Mouse (Mus musculus): ENCODE measurements around the gene Optc. TPM values are rescaled to one million over a fixed set of nuclear protein-coding genes. Genes with fewer than 3 reads are reported as not detected.

Gene Optc
- polyA plus RNA-seq, 1 experiment from 2014 or later = 0.32 TPM

GRCm38 (mm10) chr1:133897293-133897692, 10.5 kb downstream of the Optc start:
- ATAC-seq (ENCODE audit: extremely low read depth, insufficient number of reproducible peaks, low FRiP score, low TSS enrichment) = no peak
- 62% methylated on average over 6 of the region's 6 CpGs for WGBS
- no peaks in the 10 kb centered on the region for H3K9me3 ChIP-seq
- 0 out of 2 replicates have a peak, but pooled peaks cover 7% of the 10 kb centered on the region for H3K27me3 ChIP-seq (replicated peaks)
- H3K4me2 ChIP-seq = no peak overlapping the region
- H3K27ac ChIP-seq (replicated peaks) = no peak overlapping the region
- H3K4me3 ChIP-seq = no peak overlapping the region
- no peaks in the 10 kb centered on the region for H3K36me3 ChIP-seq
- no peak overlapping the region for H3K9ac ChIP-seq
- peaks cover 58% of the 10 kb centered on the region for H3K4me1 ChIP-seq

- no peaks in the 10 kb centered on the region for H3K9me3 ChIP-seq
- H3K36me3 ChIP-seq = no peaks in the 10 kb centered on the region
- no peak overlapping the region for H3K4me3 ChIP-seq
- H3K27ac ChIP-seq (replicated peaks) = peak overlapping the region; percentile 77
- WGBS = 5% methylated on average over 5 of the region's 5 CpGs
- H3K27me3 ChIP-seq (replicated peaks) = peaks cover under 1% of the 10 kb centered on the region; the same call in 1 of the 2 replicates
- H3K9ac ChIP-seq = peak overlapping the region; percentile 56; the same call in 1 of the 2 replicates
- H3K4me2 ChIP-seq = peak overlapping the region; percentile 19; the same call in 1 of the 2 replicates
- peak; percentile 45; the same call in 1 of the 2 replicates for ATAC-seq (ENCODE audit: extremely low read depth, insufficient number of reproducible peaks, low FRiP score, low TSS enrichment)
- peaks cover 80% of the 10 kb centered on the region for H3K4me1 ChIP-seq
Observed at GRCm38 (mm10) chr1:133891489-133891888, 16.3 kb downstream of the Optc start.

GRCm38 (mm10) chr1:133889949-133890598, 17.7 kb downstream of the Optc start:
- Histone ChIP-seq H3K27me3 (replicated peaks) (peaks cover 3% of the 10 kb centered on the region; the same call in 1 of the 2 replicates), H3K4me1 (peaks cover 66% of the 10 kb centered on the region), H3K36me3 (no peaks in the 10 kb centered on the region), H3K4me2 (peak overlapping the region; percentile 61), H3K9me3 (no peaks in the 10 kb centered on the region), H3K4me3 (peak overlapping the region; percentile 29), H3K27ac (replicated peaks) (peak overlapping the region; percentile 48), H3K9ac (peak overlapping the region; percentile 63)
- 21% methylated on average over 20 of the region's 20 CpGs for WGBS
- no peak for ATAC-seq (ENCODE audit: extremely low read depth, insufficient number of reproducible peaks, low FRiP score, low TSS enrichment)

- H3K36me3 ChIP-seq = no peaks in the 10 kb centered on the region
- H3K9me3 ChIP-seq = no peaks in the 10 kb centered on the region
- no peak for ATAC-seq (ENCODE audit: extremely low read depth, insufficient number of reproducible peaks, low FRiP score, low TSS enrichment)
- WGBS = 79% methylated on average over 5 of the region's 5 CpGs
- no peak overlapping the region for H3K27ac ChIP-seq (replicated peaks)
- H3K4me2 ChIP-seq = no peak overlapping the region
- H3K4me1 ChIP-seq = peaks cover 61% of the 10 kb centered on the region
- H3K4me3 ChIP-seq = no peak overlapping the region
- H3K27me3 ChIP-seq (replicated peaks) = peaks cover 3% of the 10 kb centered on the region; the same call in 1 of the 2 replicates
- peak overlapping the region; percentile 54; the same call in 1 of the 2 replicates for H3K9ac ChIP-seq
Observed at GRCm38 (mm10) chr1:133887538-133888250, 20.1 kb downstream of the Optc start.

- no peak for ATAC-seq (ENCODE audit: extremely low read depth, insufficient number of reproducible peaks, low FRiP score, low TSS enrichment)
- 14% methylated on average over 8 of the region's 8 CpGs for whole genome bisulfite sequencing
- peaks cover 3% of the 10 kb centered on the region; the same call in 1 of the 2 replicates for H3K27me3 ChIP-seq (replicated peaks)
- H3K4me1 ChIP-seq = peaks cover 61% of the 10 kb centered on the region
- no peaks in the 10 kb centered on the region for H3K9me3 ChIP-seq
- peak overlapping the region; percentile 54; the same call in 1 of the 2 replicates for H3K9ac ChIP-seq
- H3K27ac ChIP-seq (replicated peaks) = no peak overlapping the region
- no peaks in the 10 kb centered on the region for H3K36me3 ChIP-seq
- no peak overlapping the region for H3K4me3 ChIP-seq
- no peak overlapping the region for H3K4me2 ChIP-seq
Observed at GRCm38 (mm10) chr1:133887044-133887443, 20.8 kb downstream of the Optc start.

- Histone ChIP-seq H3K4me1 (peaks cover 61% of the 10 kb centered on the region), H3K27me3 (replicated peaks) (peaks cover 3% of the 10 kb centered on the region; the same call in 1 of the 2 replicates), H3K36me3 (no peaks in the 10 kb centered on the region), H3K27ac (replicated peaks) (no peak overlapping the region), H3K4me3 (no peak overlapping the region), H3K9ac (no peak overlapping the region), H3K9me3 (no peaks in the 10 kb centered on the region), H3K4me2 (no peak overlapping the region)
- WGBS = 51% methylated on average over 6 of the region's 6 CpGs
- ATAC-seq (ENCODE audit: extremely low read depth, insufficient number of reproducible peaks, low FRiP score, low TSS enrichment) = no peak
Observed at GRCm38 (mm10) chr1:133886431-133886830, 21.4 kb downstream of the Optc start.

GRCm38 (mm10) chr1:133885811-133886210, 22.0 kb downstream of the Optc start:
- no peaks in the 10 kb centered on the region for H3K36me3 ChIP-seq
- no peak for ATAC-seq (ENCODE audit: extremely low read depth, insufficient number of reproducible peaks, low FRiP score, low TSS enrichment)
- peaks cover 3% of the 10 kb centered on the region; the same call in 1 of the 2 replicates for H3K27me3 ChIP-seq (replicated peaks)
- H3K9ac ChIP-seq = no peak overlapping the region
- 79% methylated on average over 6 of the region's 7 CpGs for WGBS
- peaks cover 61% of the 10 kb centered on the region for H3K4me1 ChIP-seq
- H3K4me2 ChIP-seq = no peak overlapping the region
- H3K27ac ChIP-seq (replicated peaks) = no peak overlapping the region
- H3K9me3 ChIP-seq = no peaks in the 10 kb centered on the region
- no peak overlapping the region for H3K4me3 ChIP-seq

GRCm38 (mm10) chr1:133884746-133885145, 23.1 kb downstream of the Optc start:
- H3K27me3 ChIP-seq (replicated peaks) = peaks cover 3% of the 10 kb centered on the region; the same call in 1 of the 2 replicates
- no peak overlapping the region for H3K4me2 ChIP-seq
- no peaks in the 10 kb centered on the region for H3K9me3 ChIP-seq
- no peaks in the 10 kb centered on the region for H3K36me3 ChIP-seq
- no peak overlapping the region for H3K9ac ChIP-seq
- H3K4me1 ChIP-seq = peaks cover 59% of the 10 kb centered on the region
- H3K27ac ChIP-seq (replicated peaks) = no peak overlapping the region
- 66% methylated on average over 9 of the region's 9 CpGs for WGBS
- no peak for ATAC-seq (ENCODE audit: extremely low read depth, insufficient number of reproducible peaks, low FRiP score, low TSS enrichment)
- no peak overlapping the region for H3K4me3 ChIP-seq

- ATAC-seq (ENCODE audit: extremely low read depth, insufficient number of reproducible peaks, low FRiP score, low TSS enrichment) = no peak
- Histone ChIP-seq H3K9me3 (no peaks in the 10 kb centered on the region), H3K36me3 (no peaks in the 10 kb centered on the region), H3K4me2 (no peak overlapping the region), H3K27ac (replicated peaks) (no peak overlapping the region), H3K9ac (no peak overlapping the region), H3K4me3 (no peak overlapping the region), H3K27me3 (replicated peaks) (peaks cover 3% of the 10 kb centered on the region; the same call in 1 of the 2 replicates), H3K4me1 (peaks cover 55% of the 10 kb centered on the region)
- WGBS = 57% methylated on average over 6 of the region's 6 CpGs
Observed at GRCm38 (mm10) chr1:133884090-133884489, 23.7 kb downstream of the Optc start.

- ATAC-seq (ENCODE audit: extremely low read depth, insufficient number of reproducible peaks, low FRiP score, low TSS enrichment) = no peak
- peak overlapping the region; percentile 26; the same call in 1 of the 2 replicates for H3K9ac ChIP-seq
- 48% methylated on average over 11 of the region's 11 CpGs for WGBS
Observed at GRCm38 (mm10) chr1:133882283-133883217, 25.2 kb downstream of the Optc start.

More at GRCm38 (mm10) chr1:133882283-133883217, 25.2 kb downstream of the Optc start:
- H3K36me3 ChIP-seq = no peaks in the 10 kb centered on the region
- H3K4me3 ChIP-seq = no peak overlapping the region
- peaks cover 3% of the 10 kb centered on the region; the same call in 1 of the 2 replicates for H3K27me3 ChIP-seq (replicated peaks)
- H3K4me2 ChIP-seq = no peak overlapping the region
- no peak overlapping the region for H3K27ac ChIP-seq (replicated peaks)
- H3K9me3 ChIP-seq = no peaks in the 10 kb centered on the region
- peaks cover 56% of the 10 kb centered on the region for H3K4me1 ChIP-seq

Data from heart, embryonic 13.5 days (tissue).